In genomic region chr14:71486176-71486970, GRCm38 (mm10) we compare ENCODE assay signal across 7 mouse cellular contexts.
"Had no signal": no experiment of that assay in that cellular context is flagged by ENCODE, and none has a peak within 500 bp of the region (broad histone marks: within the 10 kb centered on the region; RNA-seq: fewer than 3 reads in every experiment).

No protein-coding gene starts in this region.

- DNase-seq: liver, postnatal 0 days; lung, adult 2 months; lung, postnatal 14 days; lung, postnatal 36 days; thymus, adult 18-20 months; thymus, postnatal 14 days; thymus, postnatal 36 days had no signal
